Mouse (Mus musculus) cerebellum, adult 9-11 months (tissue): Measurements from ENCODE around the gene Gse1.
A peak's percentile ranks its signal among the peaks of the same experiment; 100 is the strongest.

Experiments used
- DNase-seq: peaks from one replicate; pipeline ENCODE4 v3.0.0; 2022

Gse1 gene

DNA sequence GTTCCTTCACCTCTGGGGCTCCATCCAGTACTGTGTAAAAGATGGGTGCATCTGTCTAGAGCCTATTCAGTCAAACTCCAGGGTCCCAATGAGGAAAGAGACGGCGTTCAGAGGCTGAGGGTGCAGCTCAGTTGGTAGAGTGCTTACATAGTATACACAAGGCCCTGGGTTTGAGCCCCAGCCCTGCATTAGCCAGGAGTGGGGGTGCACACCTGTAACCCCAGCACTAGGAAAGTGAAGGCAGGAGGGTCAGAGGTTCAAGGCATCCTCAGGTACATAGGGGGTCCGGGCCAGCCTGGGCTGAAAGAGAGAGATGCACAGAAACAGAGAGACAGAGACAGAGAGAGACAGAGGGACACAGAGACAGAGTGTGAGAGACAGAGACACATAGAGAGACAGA, 15.0 kb upstream of the Gse1 start:
- DNase-seq, result peak; percentile 48

DNA sequence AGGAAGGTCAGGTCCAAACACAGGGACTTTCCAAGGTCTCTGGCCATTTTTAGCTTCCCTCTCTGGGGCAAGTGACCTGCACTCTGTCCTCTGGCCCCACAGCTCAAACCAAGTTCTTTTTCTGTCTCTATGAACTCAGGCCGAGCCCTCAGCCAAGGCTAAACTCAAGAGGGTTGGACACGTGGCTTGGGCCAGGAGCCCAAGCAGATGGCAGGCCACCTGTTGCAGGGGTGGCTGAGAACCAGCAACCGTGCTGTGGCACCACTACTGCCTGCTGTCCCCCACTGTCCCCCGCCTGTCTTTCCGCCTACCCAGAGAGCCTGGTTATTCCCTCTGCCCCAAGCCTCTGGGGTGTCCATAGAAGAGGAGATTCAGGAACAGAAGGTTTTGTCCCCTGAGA, 14.3 kb upstream of the Gse1 start:
- peak; percentile 96 for DNase-seq

DNA sequence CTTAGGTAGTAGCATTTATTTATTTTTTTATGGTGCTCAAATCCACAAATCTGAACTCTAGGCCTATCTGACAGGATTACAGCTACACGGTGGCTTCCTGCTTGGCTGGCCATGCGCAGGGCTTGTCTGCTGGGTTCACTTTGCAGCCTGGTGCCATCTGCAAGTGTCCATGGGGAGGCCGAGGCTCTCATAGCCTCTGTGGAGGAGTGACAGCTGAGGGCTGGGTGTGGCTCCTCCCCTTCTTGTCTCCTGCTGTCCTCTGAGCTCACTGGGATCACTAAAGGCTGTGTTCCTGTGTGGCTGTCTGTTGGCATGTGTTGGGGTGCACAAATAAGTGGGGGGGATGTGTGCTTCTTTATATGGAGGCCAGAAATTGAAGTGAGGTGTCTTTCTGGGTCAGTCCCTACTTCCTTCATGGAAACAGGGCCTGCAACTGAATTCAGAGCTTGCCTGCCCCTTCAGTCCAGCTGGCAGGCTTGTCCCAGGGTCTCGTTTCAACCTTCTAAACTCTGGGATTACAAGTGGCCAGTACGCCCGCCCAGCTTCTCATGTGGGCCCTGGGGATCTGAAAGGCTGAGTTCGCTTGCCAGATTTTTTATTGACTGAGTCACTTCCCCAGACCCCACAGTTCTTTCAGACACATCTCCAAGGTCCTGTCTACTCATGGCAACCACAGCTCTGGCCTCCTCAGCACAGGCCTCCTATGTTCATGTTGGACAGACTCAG, 12.7 kb upstream of the Gse1 start:
- DNase-seq, result peak; percentile 55

DNA sequence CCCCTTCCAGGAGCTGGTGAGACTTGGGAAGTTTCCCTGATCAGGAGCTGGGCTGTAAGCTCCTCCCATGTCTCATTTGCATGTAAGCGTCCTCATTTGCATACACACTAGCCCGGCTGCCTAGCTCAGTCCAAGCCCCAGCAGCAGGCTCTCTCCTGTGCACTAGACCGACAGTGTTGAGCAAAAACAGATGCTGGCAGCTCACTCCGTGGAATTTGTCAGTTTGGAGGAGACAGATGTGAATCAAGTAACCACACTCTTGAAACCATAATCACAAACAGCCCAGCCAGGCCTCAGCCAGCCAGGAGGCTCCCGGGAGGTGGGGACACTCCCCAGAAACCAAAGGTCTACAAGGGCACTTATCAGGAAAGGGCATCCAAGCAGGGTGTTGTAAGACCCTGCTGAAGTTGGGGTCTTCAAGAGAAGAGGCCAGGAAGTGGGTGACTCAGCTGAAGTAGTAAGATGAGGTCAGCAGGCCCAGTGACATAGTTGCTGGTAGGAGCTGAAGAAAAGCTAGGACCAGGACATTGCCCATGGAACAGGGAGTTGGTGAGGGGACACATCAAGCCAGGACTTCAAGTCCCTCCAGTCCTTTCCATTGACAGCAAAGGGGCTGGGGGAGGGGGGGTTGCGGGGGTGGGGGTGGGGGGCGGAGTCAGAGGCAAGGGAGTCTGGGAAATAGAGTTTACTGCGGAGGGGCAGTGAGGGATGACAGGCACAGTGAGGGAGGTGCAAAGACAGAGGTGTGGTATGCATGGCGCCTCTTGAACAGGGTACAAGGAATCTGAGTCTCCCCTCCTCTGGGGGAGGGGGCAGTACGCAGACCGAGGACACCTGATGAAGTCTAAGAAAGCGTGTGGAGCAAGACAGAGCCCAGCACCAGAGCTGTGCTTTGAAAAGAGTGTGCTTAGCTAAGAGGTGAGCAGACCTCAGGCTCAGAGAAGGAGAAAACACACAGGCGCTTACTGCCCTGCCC, 11.1 kb upstream of the Gse1 start:
- no peak for DNase-seq

DNA sequence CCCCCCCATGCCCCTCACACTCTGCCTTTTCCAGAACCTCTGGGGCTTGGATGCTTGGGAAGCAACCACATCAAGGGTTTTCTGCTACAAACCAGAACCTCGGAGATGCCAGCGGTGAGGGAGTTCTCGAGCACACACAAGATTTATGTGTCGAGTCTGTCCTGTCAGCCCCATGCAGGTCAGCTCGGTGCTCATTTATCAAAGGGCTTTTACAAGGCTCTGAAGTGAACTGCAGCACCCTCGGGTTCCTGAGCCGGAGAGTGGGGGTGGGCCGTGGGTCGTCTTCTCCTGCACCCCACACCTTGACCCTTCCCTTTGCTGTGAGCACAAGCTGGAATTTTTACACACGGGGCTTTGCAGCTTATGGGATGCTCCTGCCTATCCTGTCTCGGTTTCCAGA, 5.7 kb upstream of the Gse1 start:
- DNase-seq, result no peak

DNA sequence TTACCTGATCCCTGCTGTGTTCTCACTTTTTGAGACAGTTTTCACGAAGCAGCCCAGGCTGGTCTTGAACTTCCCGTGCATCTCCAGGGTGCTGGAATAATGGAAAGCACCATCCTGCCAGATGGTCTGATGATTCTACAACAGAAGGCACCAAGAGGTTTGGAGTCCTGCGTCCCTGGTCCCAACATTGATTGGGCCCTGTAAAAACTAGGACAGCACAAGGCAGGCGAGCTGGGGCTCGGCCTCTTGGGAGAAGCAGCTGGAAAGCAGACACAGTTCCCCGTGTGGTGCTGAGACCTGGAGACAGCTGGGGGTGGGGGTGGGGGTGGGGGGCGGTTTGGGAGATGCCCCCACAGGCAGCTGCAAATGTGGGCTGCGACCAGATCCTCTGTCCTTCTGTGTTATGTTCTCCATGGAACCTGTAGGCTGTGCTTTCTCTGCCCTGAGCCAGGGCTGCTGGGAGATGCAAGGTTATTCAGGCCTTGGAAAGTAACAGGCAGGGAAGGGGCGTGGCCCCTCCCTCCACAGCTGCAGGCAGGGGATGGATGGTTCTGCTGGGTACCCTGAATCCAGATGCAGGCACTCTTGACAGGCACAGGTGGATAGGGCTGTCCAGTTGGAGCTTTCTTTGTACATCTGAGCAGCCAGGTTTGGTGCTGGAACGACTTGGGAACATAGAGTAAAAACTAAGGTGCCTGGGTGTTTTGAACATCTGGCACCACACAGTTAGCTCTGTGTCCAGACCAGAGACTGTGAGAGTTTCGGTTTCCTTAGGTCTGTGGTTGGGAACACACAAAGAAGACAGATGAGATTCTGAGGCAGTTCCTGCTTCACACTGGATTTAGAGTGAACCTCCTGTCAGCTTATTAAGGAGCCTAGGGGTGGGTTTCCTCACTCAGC, 3.5 kb upstream of the Gse1 start:
- no peak for DNase-seq

DNA sequence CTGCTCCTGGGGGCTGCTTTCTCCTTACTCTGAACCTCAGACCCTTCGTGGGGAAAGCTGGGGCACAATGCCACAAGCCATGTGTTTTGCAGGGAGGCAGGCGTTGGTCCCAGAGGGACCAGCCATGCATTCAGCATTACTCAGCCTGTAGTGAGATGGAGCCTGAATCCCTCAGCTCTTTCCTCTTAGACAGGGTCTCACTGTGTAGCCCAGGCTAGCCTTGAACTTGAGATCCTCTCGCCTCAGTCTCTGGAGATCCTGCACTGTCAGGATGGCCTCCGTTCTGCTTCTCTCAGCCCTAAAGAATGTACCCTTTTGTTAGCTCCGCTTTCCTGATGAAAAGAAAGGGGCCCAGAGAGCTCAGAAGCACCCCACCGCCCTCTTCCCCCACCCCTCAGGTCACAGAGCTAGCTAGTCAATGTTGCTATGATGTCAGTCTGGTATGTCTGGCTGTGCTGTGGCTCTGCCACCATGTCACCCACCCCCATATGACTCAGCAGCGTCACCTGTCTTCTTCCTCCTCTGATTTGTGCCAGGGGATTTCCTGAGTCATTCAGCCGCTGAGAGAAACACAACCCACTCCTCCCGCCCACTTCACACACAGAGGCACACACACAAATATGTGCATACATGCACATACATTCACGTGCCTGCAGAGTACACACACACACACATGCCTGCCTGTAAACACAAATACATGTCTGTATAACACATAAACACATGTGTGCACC, 2.7 kb upstream of the Gse1 start:
- DNase-seq, result no peak

DNA sequence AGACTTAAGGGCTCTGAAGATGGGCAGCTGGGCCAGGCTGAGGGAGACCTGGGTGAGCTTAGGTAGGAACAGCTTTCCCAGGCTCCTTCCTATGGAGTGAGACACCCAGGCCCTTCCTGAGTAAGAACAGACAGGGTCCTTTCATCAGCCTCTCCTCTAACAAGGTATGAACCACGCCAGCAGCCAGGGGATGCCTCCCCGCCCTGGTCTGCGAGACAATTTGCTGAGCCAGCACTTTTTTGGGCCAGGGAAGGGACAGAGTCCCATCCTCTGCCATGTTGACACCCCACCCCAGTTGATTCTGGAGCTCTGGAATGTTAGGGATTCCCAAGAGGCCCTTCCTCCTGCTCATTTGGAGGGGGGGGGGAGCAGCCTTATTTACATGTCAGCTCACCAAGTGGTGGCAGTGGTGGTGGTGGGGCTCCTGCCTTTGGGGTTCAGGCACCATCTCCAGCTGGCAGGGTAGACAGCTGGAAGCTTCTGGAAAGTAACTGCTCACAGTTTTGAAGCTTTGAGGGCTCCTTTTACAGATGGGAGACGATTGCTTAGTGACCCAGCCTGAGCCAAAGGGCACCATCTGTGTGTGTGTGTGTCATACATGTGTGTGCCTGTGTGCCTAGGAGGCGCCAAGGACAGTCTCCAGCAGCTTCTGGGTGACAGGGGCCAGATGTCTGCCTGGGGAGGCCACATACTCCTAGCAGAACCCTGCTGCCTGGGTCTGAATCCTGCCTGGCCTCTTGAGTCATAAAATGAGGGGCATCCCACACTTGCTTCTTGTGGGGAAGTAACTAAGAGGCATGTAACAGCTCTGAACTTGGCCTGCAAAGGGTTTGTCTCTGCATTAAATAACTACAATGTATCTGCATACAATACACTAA, 1.3 kb upstream of the Gse1 start:
- DNase-seq, result no peak

DNA sequence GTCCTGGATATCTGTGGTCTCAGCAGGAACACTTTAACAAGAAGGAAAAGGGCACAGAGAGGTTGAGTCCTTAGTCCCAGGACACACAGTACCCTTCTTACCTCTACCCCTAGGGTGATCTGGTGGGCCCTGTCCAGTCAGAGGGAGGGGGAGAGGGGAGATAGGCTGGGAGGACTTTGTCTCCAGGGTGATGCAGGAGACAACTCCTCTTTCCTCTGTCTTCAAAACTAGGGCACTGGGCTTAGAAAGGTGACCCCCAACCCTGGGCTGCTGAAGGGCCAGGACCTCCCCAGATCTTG, 729 bp upstream of the Gse1 start:
- no peak for DNase-seq

DNA sequence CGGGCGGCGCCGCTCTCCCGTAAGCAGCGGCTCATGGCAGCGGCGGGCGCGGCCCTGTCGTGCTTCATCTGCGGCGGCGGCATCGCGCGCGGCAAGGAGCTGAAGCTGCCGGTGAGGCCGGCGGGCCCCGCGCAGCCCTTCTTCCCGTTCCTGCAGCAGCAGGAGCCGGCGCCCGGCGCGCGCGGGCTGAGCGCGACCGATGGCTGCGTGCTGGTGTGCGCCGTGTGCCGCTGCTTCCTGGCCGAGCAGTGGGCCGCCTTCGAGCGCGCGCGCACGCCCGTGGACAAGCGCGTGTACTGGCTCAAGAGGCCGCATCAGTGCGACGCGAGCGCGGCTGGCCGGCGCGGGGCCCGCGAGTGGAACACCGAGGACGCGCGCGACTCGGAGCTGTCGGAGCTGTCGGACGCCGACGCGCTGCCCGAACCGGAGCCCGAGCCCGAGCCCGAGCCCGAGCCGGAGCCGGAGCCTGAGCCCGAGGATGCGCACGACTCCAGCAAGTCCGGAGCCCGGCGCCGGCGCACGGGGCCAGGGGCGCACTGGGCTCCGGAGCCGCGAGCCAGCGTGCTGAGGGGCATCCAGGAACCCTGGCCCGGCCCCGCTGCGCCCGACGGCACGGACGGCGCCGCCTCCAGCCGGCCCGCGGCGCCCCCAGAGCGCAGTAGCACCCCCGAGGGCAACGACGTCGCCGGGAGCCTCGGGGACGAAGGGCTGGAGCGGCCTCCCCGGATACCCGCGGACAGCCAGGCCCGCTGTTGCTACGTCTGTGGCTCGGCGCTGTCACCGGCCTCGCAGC, 721 bp downstream of the Gse1 start:
- peak; percentile 59 for DNase-seq

DNA sequence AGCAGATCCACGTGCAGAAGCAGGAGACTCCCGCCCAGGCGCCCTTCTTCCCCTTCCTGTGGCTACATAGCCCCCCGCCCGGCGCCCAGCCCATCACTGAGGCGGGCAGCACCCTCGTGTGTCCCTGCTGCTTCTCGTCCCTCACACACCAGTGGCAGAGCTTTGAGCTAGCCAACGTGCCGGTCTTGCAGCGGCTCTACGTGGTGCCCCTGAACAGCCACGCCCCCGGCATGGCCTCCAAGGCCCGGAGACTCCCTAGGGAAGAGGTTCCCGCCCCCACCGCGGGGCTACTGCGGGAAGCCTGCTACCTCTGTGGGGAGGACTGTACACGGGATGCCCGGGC, 1.3 kb downstream of the Gse1 start:
- DNase-seq, result peak; percentile 47

DNA sequence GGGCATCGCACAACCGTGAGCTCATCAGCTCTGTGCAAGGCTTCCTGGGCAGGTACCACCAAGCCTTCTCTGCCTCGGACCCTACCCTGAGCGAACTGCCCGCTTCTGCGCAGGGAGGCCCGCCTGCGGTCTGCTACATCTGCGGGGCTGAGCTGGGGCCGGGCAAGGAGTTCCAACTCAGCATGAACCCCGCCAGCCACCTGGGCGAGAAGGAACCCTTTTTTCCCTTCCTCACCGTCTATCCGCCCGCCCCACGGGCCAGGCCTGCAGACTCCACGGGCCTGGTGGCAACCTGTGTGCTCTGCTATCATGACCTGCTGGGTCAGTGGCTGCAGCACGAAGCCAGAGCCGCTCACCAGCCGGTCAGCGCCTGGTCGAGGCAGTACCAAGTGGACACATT, 1.8 kb downstream of the Gse1 start:
- DNase-seq, result no peak

DNA sequence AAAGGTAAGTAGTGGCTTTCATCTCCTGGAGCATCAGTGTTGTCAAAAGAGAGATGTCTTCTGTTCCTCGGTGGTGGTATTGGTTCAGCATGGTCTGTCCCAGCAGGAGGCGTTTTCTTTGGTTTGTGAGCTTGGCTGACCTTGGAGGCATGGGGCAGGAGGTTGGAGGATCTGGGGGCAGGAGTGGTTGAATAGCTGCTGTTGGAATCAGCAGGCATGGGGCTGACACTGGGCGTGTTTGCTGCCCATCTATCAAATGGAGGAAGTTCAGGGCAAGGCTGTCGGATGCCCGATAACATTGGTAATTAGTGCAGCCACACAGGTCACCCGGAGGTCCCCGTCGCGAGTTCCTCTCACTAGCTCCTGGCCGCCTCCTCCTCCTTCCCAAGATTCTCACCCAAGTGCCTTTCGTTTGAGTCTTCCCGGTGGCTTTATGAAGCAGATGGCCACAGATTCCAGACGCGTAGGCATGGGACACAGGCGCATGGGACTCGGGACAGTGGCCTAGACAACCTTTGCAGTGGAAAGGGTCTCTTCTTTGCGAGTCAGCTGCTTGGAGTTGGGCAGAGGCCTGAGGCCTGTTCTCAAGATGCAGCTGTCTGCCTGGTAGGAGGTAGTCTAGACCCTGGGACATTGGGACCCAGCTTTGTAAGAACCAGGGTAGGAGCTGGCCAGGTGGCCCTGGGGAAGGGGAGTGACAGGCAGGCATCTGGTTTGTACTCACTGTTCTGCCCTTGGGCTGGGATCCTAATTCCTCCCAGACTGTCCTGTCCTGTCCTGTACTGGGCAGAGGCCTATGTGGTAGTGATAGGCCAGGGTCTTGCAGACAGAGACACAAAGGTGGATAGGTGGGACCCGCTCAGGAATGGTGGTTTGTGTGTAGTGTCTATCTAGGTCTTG, 2.7 kb downstream of the Gse1 start:
- DNase-seq, result no peak

DNA sequence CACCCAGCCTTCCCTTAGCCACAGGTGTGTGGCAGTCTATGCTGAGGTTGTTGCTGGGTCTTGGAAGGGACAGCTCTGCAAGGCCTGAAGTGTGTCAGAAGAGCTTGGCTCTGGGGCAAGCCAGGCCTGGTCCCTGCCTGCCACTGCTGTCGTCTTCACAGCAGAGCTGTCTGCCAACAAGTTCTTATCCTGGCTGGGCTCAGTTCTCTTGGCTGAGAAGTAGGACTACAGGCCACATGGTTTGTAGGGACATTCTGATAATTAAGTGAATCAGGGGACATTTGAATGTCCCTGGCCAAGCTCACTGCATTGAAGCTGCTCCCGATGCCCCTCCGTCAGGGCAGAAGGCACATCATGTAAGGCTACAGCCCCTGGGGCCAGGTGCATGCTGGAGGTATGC, 3.6 kb downstream of the Gse1 start:
- peak; percentile 52 for DNase-seq

DNA sequence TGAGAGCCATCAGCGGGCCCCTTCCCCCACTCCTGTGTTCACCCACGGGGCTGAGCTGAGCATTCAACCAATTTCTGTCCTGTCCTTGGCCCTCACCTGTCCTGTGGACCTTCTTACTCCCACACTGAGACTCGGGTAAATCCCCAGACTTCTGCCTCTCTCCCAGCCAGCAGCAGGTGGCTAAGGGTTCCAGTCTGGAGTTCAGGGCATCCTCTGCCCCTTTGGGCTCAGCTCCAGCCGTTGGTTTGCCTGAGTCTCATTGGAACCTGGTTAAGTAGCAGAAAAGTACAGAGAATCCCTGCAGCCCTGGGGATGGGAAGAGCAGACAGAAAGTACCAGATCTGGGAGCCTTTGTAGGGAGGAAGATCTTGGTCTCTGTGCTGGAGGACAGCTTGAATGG, 4.1 kb downstream of the Gse1 start:
- no peak for DNase-seq

DNA sequence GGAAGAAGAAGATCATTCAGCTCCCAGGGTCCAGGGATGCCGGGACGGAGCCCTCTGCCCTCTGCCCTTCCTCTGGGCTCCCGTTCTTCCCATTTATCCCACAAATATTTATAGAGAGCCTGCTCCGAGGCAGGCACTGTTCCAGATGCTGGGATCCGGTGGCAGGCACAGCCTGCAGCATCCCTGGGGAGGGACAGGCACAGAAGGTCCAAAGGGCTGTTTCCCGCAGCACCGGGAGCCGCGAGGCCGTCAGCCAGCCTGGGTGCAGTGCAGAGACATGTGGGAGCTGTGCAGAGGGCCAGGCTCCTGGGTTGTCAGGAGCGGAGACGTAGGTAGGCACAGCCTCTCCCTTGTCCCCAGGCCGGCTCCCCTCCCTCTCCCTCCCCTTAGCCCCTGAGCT, 4.7 kb downstream of the Gse1 start:
- DNase-seq, result no peak

DNA sequence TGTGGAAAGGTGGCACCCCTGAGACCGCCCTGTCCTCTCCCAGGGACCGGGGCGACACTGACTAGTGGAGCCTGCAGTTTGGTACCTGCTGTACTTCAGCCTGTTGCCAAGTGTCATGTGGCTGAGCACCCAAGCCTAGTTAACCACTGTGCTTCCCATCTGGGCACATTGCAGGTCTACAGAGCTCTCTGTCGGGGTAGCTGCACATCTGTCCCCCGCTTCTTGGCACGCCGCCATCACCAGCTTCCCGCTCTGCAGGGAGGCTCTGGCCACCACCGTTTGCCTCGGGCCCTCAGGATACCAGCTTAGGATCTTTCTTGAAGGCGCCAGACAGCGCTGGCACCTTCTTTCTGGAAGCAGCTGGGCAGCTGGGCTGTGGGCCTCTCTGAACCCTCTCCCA, 6.2 kb downstream of the Gse1 start:
- no peak for DNase-seq

DNA sequence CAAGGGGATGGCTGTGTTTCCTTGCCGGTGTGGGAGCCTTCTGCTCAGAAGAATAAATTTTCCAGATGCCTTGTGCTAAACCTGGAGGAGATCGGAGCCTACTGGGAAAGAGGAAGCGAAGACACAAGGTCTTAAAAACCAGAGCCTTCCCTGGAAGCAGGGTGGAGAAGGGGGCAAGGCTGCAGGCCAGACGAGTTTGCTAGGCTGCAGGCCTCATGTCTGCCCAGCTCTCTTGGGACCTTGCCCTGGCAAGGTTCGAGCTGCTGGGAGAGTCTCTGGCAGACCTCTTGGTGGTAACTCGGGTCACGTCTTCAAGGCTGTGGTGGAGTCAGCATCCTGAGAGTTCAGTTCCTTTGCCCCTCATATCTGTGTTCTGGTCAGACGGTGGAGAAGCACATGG, 6.6 kb downstream of the Gse1 start:
- no peak for DNase-seq

DNA sequence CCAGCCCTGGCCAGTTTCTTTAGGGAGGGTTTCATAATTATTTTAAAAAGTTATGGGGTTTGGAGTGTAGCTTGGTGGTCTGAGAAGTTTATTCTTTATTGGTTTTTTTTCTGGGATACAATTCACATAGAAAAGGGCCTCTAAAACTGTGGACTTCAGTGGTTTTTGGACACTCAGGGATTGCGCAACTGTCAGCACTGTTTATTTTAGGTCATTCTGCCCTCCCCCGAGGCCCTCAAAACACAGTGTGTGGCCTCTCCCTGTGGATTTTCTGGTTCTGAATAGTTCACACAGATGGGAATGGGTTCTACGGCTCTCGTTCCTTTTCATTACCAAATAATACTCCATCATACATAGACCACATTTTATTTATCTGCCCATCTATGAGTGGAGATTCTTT, 15.0 kb downstream of the Gse1 start:
- no peak for DNase-seq

DNA sequence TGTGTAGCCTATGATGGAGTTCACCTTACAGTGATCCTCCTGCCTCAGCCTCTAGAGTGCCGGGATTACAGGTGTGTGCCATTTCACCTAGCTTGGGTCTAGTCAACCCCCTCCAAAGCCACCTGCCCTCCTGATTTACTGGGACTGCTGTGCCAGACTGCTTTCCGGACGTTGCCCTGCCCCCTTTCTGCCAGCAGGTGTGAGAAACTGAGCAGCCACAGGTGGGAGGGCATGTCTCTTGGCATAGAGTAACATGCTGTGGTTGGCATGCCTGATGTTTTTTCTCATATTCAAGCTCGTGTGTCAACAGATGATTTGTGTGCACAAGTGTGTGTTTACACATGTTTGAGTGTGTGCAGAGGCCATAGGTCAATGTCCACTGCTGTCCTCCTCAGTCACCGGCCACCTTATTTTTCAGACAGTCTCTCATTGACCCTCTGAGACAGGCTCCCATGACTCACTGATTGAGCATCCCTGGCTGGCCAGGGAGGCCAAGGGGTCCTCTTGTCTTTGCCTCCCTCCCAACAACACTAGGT, 15.7 kb downstream of the Gse1 start:
- DNase-seq, result no peak
